Mouse (Mus musculus): ENCODE results near the gene Hoxa6. TPM values are rescaled to one million over a fixed set of nuclear protein-coding genes. Genes with fewer than 3 reads are reported as not detected.

Hoxa6 gene
- polyA plus RNA-seq, 1 experiment: not detected

DNA sequence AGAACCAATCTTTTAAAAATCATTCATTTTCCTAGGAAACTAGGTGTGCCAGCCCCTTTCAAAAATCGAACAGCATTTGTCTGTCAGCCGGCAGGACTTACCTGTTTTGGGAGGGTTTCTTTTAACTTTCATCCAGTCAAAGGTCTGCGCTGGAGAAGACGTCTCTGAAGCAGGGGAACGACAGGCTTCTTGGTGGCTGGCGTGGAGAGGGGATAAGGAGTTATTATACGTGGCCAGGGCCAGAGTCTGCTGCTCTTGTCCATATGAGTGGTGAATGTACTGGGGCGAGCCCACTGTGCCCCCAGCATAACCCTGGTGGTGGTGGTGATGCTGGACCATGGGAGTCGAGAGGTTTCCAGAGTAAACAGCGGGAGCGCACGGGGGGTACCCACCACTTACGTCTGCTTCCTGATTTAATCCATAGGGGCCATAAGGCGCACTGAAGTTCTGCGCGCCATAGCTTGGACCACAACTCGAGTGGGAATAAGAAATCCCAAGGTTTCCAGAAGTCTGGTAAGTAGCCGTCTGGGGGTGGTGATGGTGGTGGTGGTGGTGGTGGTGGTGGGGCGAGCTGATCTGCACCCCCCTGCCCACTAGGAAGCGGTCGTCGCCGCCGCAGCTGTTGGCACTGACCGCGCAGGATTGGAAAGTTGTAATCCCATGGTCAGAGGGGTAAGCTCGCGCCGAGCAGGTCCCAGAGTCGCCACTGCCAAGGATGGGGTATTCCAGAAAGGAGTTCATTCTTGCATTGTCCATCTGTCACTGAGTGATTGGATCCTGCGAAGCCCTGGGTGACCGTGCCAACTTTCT is 50.9 kb downstream of the Hoxa6 start:
- no peak overlapping the region for H3K27ac ChIP-seq (ENCODE audit: insufficient read depth, low read length)
- no peaks in the 10 kb centered on the region for H3K9me3 ChIP-seq (replicated peaks; ENCODE audit: control insufficient read depth, insufficient read depth, low read length, poor library complexity, severe bottlenecking)
- H3K9ac ChIP-seq (ENCODE audit: low read depth, poor library complexity, severe bottlenecking): peak overlapping the region; percentile 90
- peak overlapping the region; percentile 89 for H3K4me3 ChIP-seq (ENCODE audit: low read depth, low read length)
- no peaks in the 10 kb centered on the region for H3K36me3 ChIP-seq (ENCODE audit: control insufficient read depth, insufficient read depth, low read length, poor library complexity, severe bottlenecking)
- no peak for TF ChIP-seq CTCF (IDR thresholded peaks at IDR 0.05; ENCODE audit: low read depth, low read length)
- no peak for TF ChIP-seq EP300 (IDR thresholded peaks at IDR 0.05; ENCODE audit: insufficient read depth, low read depth, low read length)
- H3K27me3 ChIP-seq (ENCODE audit: control insufficient read depth, insufficient read depth, low read length, poor library complexity, severe bottlenecking): peaks cover 17% of the 10 kb centered on the region
- H3K4me1 ChIP-seq (ENCODE audit: control insufficient read depth, insufficient read depth, low read length): peaks cover 5% of the 10 kb centered on the region

DNA sequence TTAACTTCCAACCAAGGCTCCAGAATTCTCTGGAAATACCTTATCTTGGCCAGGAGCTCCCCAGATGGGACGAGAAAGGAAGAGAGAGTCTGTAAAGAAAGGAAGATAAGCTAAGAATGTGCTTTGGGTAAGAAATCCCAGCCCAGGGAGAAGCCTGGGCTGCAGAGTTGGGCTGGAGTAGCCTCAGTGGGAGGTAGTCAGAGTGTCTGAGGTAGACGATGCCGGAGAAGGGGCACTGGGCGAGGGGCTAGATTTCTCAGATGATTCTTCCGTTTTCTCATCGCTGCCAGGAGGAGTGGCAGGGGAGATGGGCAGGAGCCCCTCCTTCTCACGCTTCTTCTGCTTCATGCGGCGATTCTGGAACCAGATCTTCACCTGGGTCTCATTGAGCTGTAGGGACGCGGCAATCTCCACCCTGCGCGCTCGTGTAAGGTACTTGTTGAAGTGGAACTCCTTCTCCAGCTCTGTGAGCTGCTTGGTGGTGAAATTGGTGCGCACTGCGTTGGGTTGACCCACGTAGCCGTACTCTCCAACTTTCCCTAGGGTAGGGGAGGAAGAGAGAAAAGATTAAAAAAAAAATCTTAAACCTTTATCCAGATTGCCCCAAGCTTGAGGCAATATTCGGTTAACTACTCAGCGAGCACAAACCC is 51.8 kb downstream of the Hoxa6 start:
- no peak for TF ChIP-seq POLR2A (IDR thresholded peaks at IDR 0.05; ENCODE audit: insufficient read depth, low read length)
- no peak for TF ChIP-seq CTCF (IDR thresholded peaks at IDR 0.05; ENCODE audit: low read depth, low read length)
- TF ChIP-seq EP300 (IDR thresholded peaks at IDR 0.05; ENCODE audit: insufficient read depth, low read depth, low read length): no peak
- Histone ChIP-seq H3K27ac (ENCODE audit: insufficient read depth, low read length) (no peak overlapping the region), H3K36me3 (ENCODE audit: control insufficient read depth, insufficient read depth, low read length, poor library complexity, severe bottlenecking) (no peaks in the 10 kb centered on the region), H3K4me1 (ENCODE audit: control insufficient read depth, insufficient read depth, low read length) (peaks cover 5% of the 10 kb centered on the region), H3K27me3 (ENCODE audit: control insufficient read depth, insufficient read depth, low read length, poor library complexity, severe bottlenecking) (peaks cover 19% of the 10 kb centered on the region), H3K4me3 (ENCODE audit: low read depth, low read length) (no peak overlapping the region), H3K9me3 (replicated peaks; ENCODE audit: control insufficient read depth, insufficient read depth, low read length, poor library complexity, severe bottlenecking) (no peaks in the 10 kb centered on the region), H3K9ac (ENCODE audit: low read depth, poor library complexity, severe bottlenecking) (no peak overlapping the region)

Other genes starting within 250 kb of the Hoxa6 start
- gene Skap2, start 196.2 kb downstream of the Hoxa6 start, polyA plus RNA-seq (2011; ENCODE audit: insufficient read depth, insufficient read length, low read depth, missing spikeins): 42.9 and 43.0 TPM in 2 replicates
- gene Hoxa1, start 50.4 kb downstream of the Hoxa6 start, polyA plus RNA-seq (2011; ENCODE audit: insufficient read depth, insufficient read length, low read depth, missing spikeins): 2.7 and 2.9 TPM in 2 replicates
- gene Hoxa2, start 43.9 kb downstream of the Hoxa6 start, polyA plus RNA-seq (2011; ENCODE audit: insufficient read depth, insufficient read length, low read depth, missing spikeins): not detected in 2 replicates
- not detected in 2 replicates for gene 5730596B20Rik, start 31.2 kb downstream of the Hoxa6 start, polyA plus RNA-seq (2011; ENCODE audit: insufficient read depth, insufficient read length, low read depth, missing spikeins)
- not detected in 2 replicates for gene Hoxa4, start 17.0 kb downstream of the Hoxa6 start, polyA plus RNA-seq (2011; ENCODE audit: insufficient read depth, insufficient read length, low read depth, missing spikeins)
- gene Hoxa5, start 4.1 kb downstream of the Hoxa6 start, polyA plus RNA-seq (2011; ENCODE audit: insufficient read depth, insufficient read length, low read depth, missing spikeins): not detected in 2 replicates
- 0.25 TPM in 1 of 2 replicates, not detected in the other for gene Hoxa3, start 4.6 kb upstream of the Hoxa6 start, polyA plus RNA-seq (2011; ENCODE audit: insufficient read depth, insufficient read length, low read depth, missing spikeins)
- not detected in 2 replicates for gene Gm28308, start 4.6 kb upstream of the Hoxa6 start, polyA plus RNA-seq (2011; ENCODE audit: insufficient read depth, insufficient read length, low read depth, missing spikeins)
- 0.65 and 1.4 TPM in 2 replicates for gene Hoxa7, start 13.1 kb upstream of the Hoxa6 start, polyA plus RNA-seq (2011; ENCODE audit: insufficient read depth, insufficient read length, low read depth, missing spikeins)
- gene Hoxa9, start 22.4 kb upstream of the Hoxa6 start, polyA plus RNA-seq (2011; ENCODE audit: insufficient read depth, insufficient read length, low read depth, missing spikeins): not detected in 2 replicates
- gene Hoxa10, start 32.1 kb upstream of the Hoxa6 start, polyA plus RNA-seq (2011; ENCODE audit: insufficient read depth, insufficient read length, low read depth, missing spikeins): not detected in 2 replicates
- gene Hoxa11, start 37.1 kb upstream of the Hoxa6 start, polyA plus RNA-seq (2011; ENCODE audit: insufficient read depth, insufficient read length, low read depth, missing spikeins): not detected in 2 replicates
- gene Hoxa13, start 52.2 kb upstream of the Hoxa6 start, polyA plus RNA-seq (2011; ENCODE audit: insufficient read depth, insufficient read length, low read depth, missing spikeins): 0.25 TPM in 1 of 2 replicates, not detected in the other
- gene Evx1, start 104.8 kb upstream of the Hoxa6 start, polyA plus RNA-seq (2011; ENCODE audit: insufficient read depth, insufficient read length, low read depth, missing spikeins): 0.63 and 0.68 TPM in 2 replicates

Data from ES-Bruce4 (cell line).